Mouse (Mus musculus) limb, embryonic 14.5 days (tissue): ENCODE results near the gene Rab11fip3. TPM values are rescaled to one million over a fixed set of nuclear protein-coding genes. Genes with fewer than 3 reads are reported as not detected.
"Not testable (repeated sequence)": the region's sequence is repeated elsewhere in the genome, so short reads cannot be mapped to it uniquely, and the experiment has no call there.

Experiments
- ATAC-seq: fragments of 200-750 bp; cut with Nextera tagmentation; 2 replicates; pipeline ENCODE4 v1.8.0; 2017; ENCODE audit warnings: low read depth, moderate number of reproducible peaks, moderate TSS enrichment; ENCODE audit not compliant: low FRiP score
- DNase-seq: peaks from one replicate; pipeline ENCODE4 v3.0.0-alpha.2; 2015; ENCODE audit warnings: low spot score
- H3K27ac ChIP-seq: fragments of 300-500 bp; sonication (generic); replicated peaks from 2 replicates; pipeline ENCODE4 v1.5.1; 2014; ENCODE audit warnings: low read depth, mild to moderate bottlenecking, low read length, moderate library complexity, mixed read lengths
- H3K27me3 ChIP-seq: fragments of 300-500 bp; sonication (generic); 2 replicates; pipeline ENCODE4 v1.6.1; 2014; ENCODE audit warnings: low read length, mixed read lengths; ENCODE audit not compliant: control insufficient read depth, insufficient read depth
- H3K36me3 ChIP-seq: fragments of 300-500 bp; sonication (generic); 2 replicates; pipeline ENCODE4 v1.6.1; 2014; ENCODE audit warnings: mild to moderate bottlenecking, low read length, moderate library complexity, mixed read lengths; ENCODE audit not compliant: control insufficient read depth, insufficient read depth
- H3K4me1 ChIP-seq: fragments of 300-500 bp; sonication (generic); 2 replicates; pipeline ENCODE4 v1.6.1; 2014; ENCODE audit warnings: antibody characterized with exemption, low read length, mixed read lengths; ENCODE audit not compliant: control insufficient read depth, insufficient read depth
- H3K4me2 ChIP-seq: fragments of 300-500 bp; sonication (generic); replicated peaks from 2 replicates; pipeline ENCODE4 v1.6.1; 2014; ENCODE audit warnings: low read depth, mild to moderate bottlenecking, low read length, moderate library complexity; ENCODE audit not compliant: severe bottlenecking
- H3K4me3 ChIP-seq: fragments of 300-500 bp; sonication (generic); replicated peaks from 2 replicates; pipeline ENCODE4 v1.5.1; 2014; ENCODE audit warnings: low read length
- H3K9ac ChIP-seq: fragments of 300-500 bp; sonication (generic); 2 replicates; pipeline ENCODE4 v1.6.1; 2014; ENCODE audit warnings: mild to moderate bottlenecking, low read depth, low read length, moderate library complexity; ENCODE audit not compliant: severe bottlenecking
- H3K9me3 ChIP-seq: fragments of 300-500 bp; sonication (generic); 2 replicates; pipeline ENCODE4 v1.6.1; 2016; ENCODE audit warnings: low read length; ENCODE audit not compliant: control insufficient read depth
- POLR2A ChIP-seq: fragments of 200-500 bp; IDR thresholded peaks from 2 replicates; pipeline ENCODE4 v1.8.0; 2012; ENCODE audit warnings: inconsistent platforms, mild to moderate bottlenecking, moderate library complexity, borderline replicate concordance; ENCODE audit not compliant: insufficient read depth, insufficient read length; ENCODE audit errors: extremely low read depth
- WGBS: fragments of 180-500 bp; shearing (Covaris S2); extraction: QIAGEN DNeasy Blood & Tissue Kit; methylation state at CpG from one replicate; pipeline ENCODE4 v1.1.7; 2014; 5-methylcytosine and 5-hydroxymethylcytosine counted together
- polyA plus RNA-seq, 2 experiments: library from polyadenylated mRNA; depleted of rRNA in 1 of 2; stranded (reverse) in 1 of 2; unstranded in 1 of 2; fragments of >200 nt; fragmentation: Nextera tagmentation in 1 of 2; extraction: Ambion mirVana in 1 of 2; gene quantifications; 2 replicates each; pipeline versions ENCODE4 v1.2.1 to v1.2.3; 2012 to 2014

Rab11fip3 gene
- polyA plus RNA-seq, 2 experiments: 17.8 to 39.0 TPM

DNA sequence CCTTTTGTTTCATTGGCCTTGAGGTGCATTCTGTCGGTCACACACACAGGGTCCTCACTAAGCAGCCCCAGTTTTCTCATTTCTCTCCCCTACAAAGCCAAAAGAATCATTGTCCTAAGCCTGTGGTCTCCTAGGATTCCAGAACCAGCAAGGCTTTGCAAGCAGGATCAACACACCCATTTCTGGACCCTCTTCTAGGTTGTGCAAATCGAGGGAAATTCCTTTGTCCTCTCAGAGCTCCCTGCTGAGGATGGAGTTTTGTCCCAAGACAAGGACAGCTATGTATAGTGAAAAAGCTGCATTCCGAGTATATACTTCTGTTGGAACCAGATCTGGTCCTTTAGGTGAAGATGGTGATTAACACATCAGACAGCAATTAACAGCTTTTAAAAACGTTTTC is 40.8 kb upstream of the Rab11fip3 start:
- no peak overlapping the region for H3K4me3 ChIP-seq
- WGBS: 32% methylated on average over 4 of the region's 4 CpGs
- H3K4me2 ChIP-seq: no peak overlapping the region
- DNase-seq (no peak), ATAC-seq (no peak)
- TF ChIP-seq POLR2A: no peak
- no peaks in the 10 kb centered on the region for H3K9me3 ChIP-seq
- H3K9ac ChIP-seq: no peak overlapping the region
- no peaks in the 10 kb centered on the region for H3K36me3 ChIP-seq
- no peak overlapping the region for H3K27ac ChIP-seq
- peaks cover 44% of the 10 kb centered on the region for H3K27me3 ChIP-seq
- peaks cover 6% of the 10 kb centered on the region for H3K4me1 ChIP-seq

DNA sequence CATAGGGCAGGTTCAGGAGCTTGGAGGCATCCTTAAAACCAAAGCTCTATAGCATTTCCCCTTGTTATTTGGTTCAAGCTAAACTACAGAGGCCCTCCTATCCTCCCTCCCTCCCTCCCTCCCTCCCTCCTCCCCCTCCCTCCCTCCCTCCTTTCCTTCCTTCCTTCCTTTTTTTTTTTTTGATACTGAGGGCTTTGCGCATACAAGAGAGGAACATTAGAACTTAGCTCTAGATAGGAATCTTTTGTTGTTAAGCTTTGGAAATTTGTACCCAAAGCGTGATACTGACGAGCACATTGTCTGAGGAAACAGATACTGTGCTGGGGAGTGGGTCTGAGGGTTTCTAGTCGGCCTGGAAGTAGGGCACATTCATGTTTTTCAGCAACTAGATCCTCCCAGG is 36.3 kb upstream of the Rab11fip3 start:
- H3K36me3 ChIP-seq: no peaks in the 10 kb centered on the region
- H3K27me3 ChIP-seq: no peaks in the 10 kb centered on the region
- no peak overlapping the region for H3K9ac ChIP-seq
- WGBS: 64% methylated on average over 4 of the region's 4 CpGs
- TF ChIP-seq POLR2A: no peak
- H3K27ac ChIP-seq: no peak overlapping the region
- H3K4me3 ChIP-seq: no peak overlapping the region
- ATAC-seq (no peak), DNase-seq (no peak)
- no peaks in the 10 kb centered on the region for H3K9me3 ChIP-seq
- no peak overlapping the region for H3K4me2 ChIP-seq
- H3K4me1 ChIP-seq: no peaks in the 10 kb centered on the region

DNA sequence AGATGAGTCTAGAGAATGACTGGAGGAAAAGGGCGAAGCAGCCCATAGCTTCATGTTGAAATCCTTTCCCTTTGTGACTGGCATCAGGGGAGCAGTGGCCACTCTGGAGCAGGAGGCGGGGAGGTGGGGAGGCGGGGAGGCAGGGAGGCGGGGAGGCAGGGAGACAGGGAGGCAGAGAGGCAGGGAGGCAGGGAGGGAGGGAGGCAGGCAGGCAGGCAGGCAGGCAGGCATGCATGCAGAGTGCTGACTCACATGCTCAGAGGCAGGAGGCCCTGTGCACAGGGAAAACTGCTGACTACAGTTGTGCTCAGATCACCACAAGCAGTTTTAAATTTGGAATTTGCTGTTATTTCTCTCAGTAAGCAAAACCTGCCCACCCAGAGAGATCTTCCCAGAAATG is 32.1 kb upstream of the Rab11fip3 start:
- Histone ChIP-seq H3K27ac (no peak overlapping the region), H3K36me3 (no peaks in the 10 kb centered on the region), H3K4me2 (no peak overlapping the region), H3K4me3 (no peak overlapping the region), H3K9ac (no peak overlapping the region), H3K9me3 (no peaks in the 10 kb centered on the region), H3K27me3 (no peaks in the 10 kb centered on the region), H3K4me1 (no peaks in the 10 kb centered on the region)
- no peak for DNase-seq
- TF ChIP-seq POLR2A: no peak
- WGBS: 37% methylated on average over 4 of the region's 4 CpGs
- no peak for ATAC-seq

DNA sequence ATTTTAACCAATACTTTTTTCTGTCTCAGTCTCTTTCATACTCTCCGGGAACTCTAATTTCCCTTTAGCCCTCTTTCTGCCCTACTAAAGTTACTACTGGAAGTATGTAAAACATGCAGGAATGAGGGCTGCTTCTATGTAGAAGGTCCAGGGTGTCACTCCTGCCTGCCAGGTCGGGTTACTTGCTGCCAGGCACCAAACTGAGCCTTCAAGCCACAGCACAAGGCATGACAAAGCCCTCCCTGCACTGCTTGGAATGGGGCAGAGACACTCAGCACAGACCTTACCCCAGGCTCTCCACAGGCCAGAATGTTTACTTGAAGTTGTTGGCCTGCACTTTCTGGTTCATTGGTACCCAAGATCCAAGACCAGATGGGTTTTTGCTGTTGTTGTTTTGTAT is 30.8 kb upstream of the Rab11fip3 start:
- 38% methylated on average over 2 of the region's 2 CpGs for WGBS
- no peak for DNase-seq
- no peak overlapping the region for H3K9ac ChIP-seq
- no peak overlapping the region for H3K27ac ChIP-seq
- H3K36me3 ChIP-seq: no peaks in the 10 kb centered on the region
- no peak overlapping the region for H3K4me2 ChIP-seq
- H3K4me3 ChIP-seq: no peak overlapping the region
- no peaks in the 10 kb centered on the region; the same call in 1 of the 2 replicates for H3K4me1 ChIP-seq
- no peak for TF ChIP-seq POLR2A
- H3K27me3 ChIP-seq: no peaks in the 10 kb centered on the region
- ATAC-seq: no peak
- no peaks in the 10 kb centered on the region for H3K9me3 ChIP-seq

DNA sequence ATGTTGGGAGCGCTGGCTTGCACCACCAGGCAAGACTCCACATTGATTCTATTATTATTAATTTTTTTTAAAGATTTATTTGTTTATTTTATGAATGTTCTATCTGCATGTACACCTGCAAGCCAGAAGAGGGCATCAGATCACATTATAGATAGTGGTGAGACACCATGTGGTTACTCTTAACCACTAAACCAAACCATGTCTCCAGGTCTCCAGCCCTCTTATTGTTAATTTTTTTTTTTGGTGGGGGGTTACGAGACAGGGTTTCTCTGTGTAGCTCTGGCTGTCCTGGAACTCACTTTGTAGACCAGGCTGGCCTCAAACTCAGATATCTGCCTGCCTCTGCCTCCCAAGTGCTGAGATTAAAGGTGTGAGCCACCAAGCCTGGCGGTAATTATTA is 30.0 kb upstream of the Rab11fip3 start:
- H3K27me3 ChIP-seq, H3K27ac ChIP-seq, H3K9me3 ChIP-seq, H3K4me1 ChIP-seq, ATAC-seq, H3K36me3 ChIP-seq, H3K9ac ChIP-seq, H3K4me2 ChIP-seq, H3K4me3 ChIP-seq, DNase-seq: not testable (repeated sequence)
- 59% methylated on average over 3 of the region's 3 CpGs for WGBS

- no peak overlapping the region for H3K4me3 ChIP-seq
Observed at GRCm38 (mm10) chr17:26098461-26098860, 29.1 kb upstream of the Rab11fip3 start.

More at GRCm38 (mm10) chr17:26098461-26098860, 29.1 kb upstream of the Rab11fip3 start:
- 90% methylated on average over 7 of the region's 7 CpGs for WGBS
- H3K4me2 ChIP-seq: no peak overlapping the region
- no peak for ATAC-seq
- H3K9me3 ChIP-seq: no peaks in the 10 kb centered on the region
- no peaks in the 10 kb centered on the region; the same call in 1 of the 2 replicates for H3K4me1 ChIP-seq
- no peaks in the 10 kb centered on the region for H3K36me3 ChIP-seq
- no peak overlapping the region for H3K9ac ChIP-seq
- no peak overlapping the region for H3K27ac ChIP-seq
- DNase-seq: no peak
- no peaks in the 10 kb centered on the region for H3K27me3 ChIP-seq
- no peak for TF ChIP-seq POLR2A
